Mouse (Mus musculus) thymus, adult 2 months (tissue): ENCODE results near the gene Spata3. TPM values are rescaled to one million over a fixed set of nuclear protein-coding genes. Genes with fewer than 3 reads are reported as not detected.
"Not testable (repeated sequence)": the region's sequence is repeated elsewhere in the genome, so short reads cannot be mapped to it uniquely, and the experiment has no call there.

ENCODE experiments used
- DNase-seq: peaks from one replicate; pipeline ENCODE4 v3.0.0; 2021
- H3K27ac ChIP-seq: fragments of 200-500 bp; 2 replicates; pipeline ENCODE4 v1.5.1; 2012; ENCODE audit warnings: low read length, control low read depth; ENCODE audit not compliant: control insufficient read depth, insufficient read depth
- H3K27me3 ChIP-seq: fragments of 200-500 bp; 2 replicates; pipeline ENCODE4 v1.6.1; 2012; ENCODE audit warnings: mild to moderate bottlenecking, low read length, moderate library complexity, mixed read lengths; ENCODE audit not compliant: control insufficient read depth, insufficient read depth
- H3K36me3 ChIP-seq: fragments of 200-500 bp; 2 replicates; pipeline ENCODE4 v1.6.1; 2012; ENCODE audit warnings: mild to moderate bottlenecking, low read length, moderate library complexity; ENCODE audit not compliant: control insufficient read depth, insufficient read depth
- H3K4me1 ChIP-seq: fragments of 200-500 bp; replicated peaks from 2 replicates; pipeline ENCODE4 v1.6.1; 2012; ENCODE audit warnings: low read length; ENCODE audit not compliant: control insufficient read depth, insufficient read depth
- H3K4me3 ChIP-seq: fragments of 200-500 bp; 2 replicates; pipeline ENCODE4 v1.5.1; 2012; ENCODE audit warnings: mild to moderate bottlenecking, low read length, control low read depth, moderate library complexity; ENCODE audit not compliant: control insufficient read depth, insufficient read depth
- CTCF ChIP-seq: fragments of 200-500 bp; IDR thresholded peaks from 2 replicates; pipeline ENCODE4 v1.5.1; 2012; ENCODE audit warnings: mild to moderate bottlenecking, control low read depth, low read length, moderate library complexity, borderline replicate concordance; ENCODE audit not compliant: control insufficient read depth, poor library complexity, insufficient read depth; ENCODE audit errors: extremely low read depth
- POLR2A ChIP-seq: fragments of 200-500 bp; IDR thresholded peaks from 2 replicates; pipeline ENCODE4 v1.6.1; 2012; ENCODE audit warnings: mild to moderate bottlenecking, low read length, control low read depth, moderate library complexity; ENCODE audit not compliant: control insufficient read depth, poor library complexity, insufficient read depth; ENCODE audit errors: extremely low read depth
- WGBS: fragments of 180-500 bp; shearing (Covaris S2); methylation state at CpG from one replicate; pipeline ENCODE4 v1.1.7; 2018; 5-methylcytosine and 5-hydroxymethylcytosine counted together
- polyA plus RNA-seq: library from polyadenylated mRNA; depleted of rRNA; stranded (reverse); fragments of >200 nt; gene quantifications from 2 replicates; pipeline ENCODE4 v1.2.3, GENCODE M21; 2012

Gene Spata3
- polyA plus RNA-seq, 1 experiment, result 0.49 TPM

- TF ChIP-seq POLR2A, result no peak
- no peak for TF ChIP-seq CTCF
- Histone ChIP-seq H3K4me3 (no peak overlapping the region), H3K36me3 (no peaks in the 10 kb centered on the region), H3K27ac (no peak overlapping the region), H3K4me1 (no peaks in the 10 kb centered on the region; the same call in 1 of the 2 replicates), H3K27me3 (no peaks in the 10 kb centered on the region)
- DNase-seq, result no peak
- WGBS, result 26% methylated on average over 7 of the region's 7 CpGs
Measured at GRCm38 (mm10) chr1:85981738-85982357, 34.8 kb upstream of the Spata3 start.

GRCm38 (mm10) chr1:85985784-85986183 is 30.8 kb upstream of the Spata3 start:
- TF ChIP-seq POLR2A (no peak), CTCF (no peak)
- H3K36me3 ChIP-seq, result no peaks in the 10 kb centered on the region
- H3K4me1 ChIP-seq, result no peaks in the 10 kb centered on the region; the same call in 1 of the 2 replicates
- no peaks in the 10 kb centered on the region for H3K27me3 ChIP-seq
- 64% methylated on average over 3 of the region's 3 CpGs for WGBS
- no peak overlapping the region for H3K27ac ChIP-seq
- H3K4me3 ChIP-seq, result no peak overlapping the region
- DNase-seq, result no peak

- no peak for DNase-seq
- Histone ChIP-seq H3K4me1 (no peaks in the 10 kb centered on the region), H3K4me3 (no peak overlapping the region), H3K27me3 (no peaks in the 10 kb centered on the region), H3K27ac (no peak overlapping the region), H3K36me3 (no peaks in the 10 kb centered on the region)
- WGBS, result 61% methylated on average over 4 of the region's 4 CpGs
- TF ChIP-seq POLR2A (no peak), CTCF (no peak)
Measured at GRCm38 (mm10) chr1:85988351-85988750, 28.3 kb upstream of the Spata3 start.

- H3K27me3 ChIP-seq, H3K27ac ChIP-seq, H3K4me1 ChIP-seq, DNase-seq, H3K36me3 ChIP-seq, H3K4me3 ChIP-seq: not testable (repeated sequence)
- WGBS, result 78% methylated on average over 4 of the region's 4 CpGs
Measured at GRCm38 (mm10) chr1:85988882-85989281, 27.7 kb upstream of the Spata3 start.

- TF ChIP-seq POLR2A, result no peak
- TF ChIP-seq CTCF, result no peak
- no peak overlapping the region for H3K4me3 ChIP-seq
- no peaks in the 10 kb centered on the region for H3K27me3 ChIP-seq
- WGBS, result 87% methylated on average over 9 of the region's 9 CpGs
- no peaks in the 10 kb centered on the region for H3K4me1 ChIP-seq
- H3K27ac ChIP-seq, result no peak overlapping the region
- no peak for DNase-seq
- no peaks in the 10 kb centered on the region for H3K36me3 ChIP-seq
Measured at GRCm38 (mm10) chr1:85992175-85992574, 24.4 kb upstream of the Spata3 start.

- no peaks in the 10 kb centered on the region for H3K27me3 ChIP-seq
- TF ChIP-seq POLR2A (no peak), CTCF (no peak)
- no peak overlapping the region for H3K4me3 ChIP-seq
- H3K4me1 ChIP-seq, result no peaks in the 10 kb centered on the region
- 92% methylated on average over 4 of the region's 4 CpGs for whole genome bisulfite sequencing
- H3K27ac ChIP-seq, result no peak overlapping the region
- no peaks in the 10 kb centered on the region for H3K36me3 ChIP-seq
- no peak for DNase-seq
Measured at GRCm38 (mm10) chr1:85993541-85993940, 23.1 kb upstream of the Spata3 start.

GRCm38 (mm10) chr1:85997221-85997620 is 19.4 kb upstream of the Spata3 start:
- Histone ChIP-seq H3K36me3 (no peaks in the 10 kb centered on the region), H3K27ac (no peak overlapping the region), H3K4me1 (peaks cover 4% of the 10 kb centered on the region; the same call in 1 of the 2 replicates), H3K27me3 (no peaks in the 10 kb centered on the region), H3K4me3 (no peak overlapping the region)
- TF ChIP-seq CTCF (no peak), POLR2A (no peak)
- 100% methylated on average over 1 of the region's 1 CpGs for WGBS
- DNase-seq, result no peak
